Mouse (Mus musculus) intestine, embryonic 16.5 days (tissue): ENCODE data around the gene Rassf3. TPM values are rescaled to one million over a fixed set of nuclear protein-coding genes. Genes with fewer than 3 reads are reported as not detected.

Experiments
- ATAC-seq: fragments of 200-750 bp; cut with Nextera tagmentation; 2 replicates; pipeline ENCODE4 v1.8.0; 2017; ENCODE audit warnings: moderate TSS enrichment, moderate library complexity
- H3K27ac ChIP-seq: fragments of 300-500 bp; sonication (generic); 2 replicates; pipeline ENCODE4 v1.5.1; 2014; ENCODE audit warnings: mild to moderate bottlenecking, low read length
- H3K27me3 ChIP-seq: fragments of 300-500 bp; sonication (generic); replicated peaks from 2 replicates; pipeline ENCODE4 v1.6.1; 2014; ENCODE audit warnings: low read length, control low read depth, mixed read lengths; ENCODE audit not compliant: control insufficient read depth, insufficient read depth
- H3K36me3 ChIP-seq: fragments of 300-500 bp; sonication (generic); 2 replicates; pipeline ENCODE4 v1.6.1; 2014; ENCODE audit warnings: low read length, control low read depth; ENCODE audit not compliant: control insufficient read depth, insufficient read depth
- H3K4me1 ChIP-seq: fragments of 300-500 bp; sonication (generic); 2 replicates; pipeline ENCODE4 v1.6.1; 2014; ENCODE audit warnings: low read length, control low read depth, mixed read lengths; ENCODE audit not compliant: control insufficient read depth, insufficient read depth
- H3K4me2 ChIP-seq: fragments of 300-500 bp; sonication (generic); 2 replicates; pipeline ENCODE4 v1.6.1; 2014; ENCODE audit warnings: low read depth, low read length, control low read depth
- H3K4me3 ChIP-seq: fragments of 300-500 bp; sonication (generic); 2 replicates; pipeline ENCODE4 v1.5.1; 2014; ENCODE audit warnings: mild to moderate bottlenecking, low read length
- H3K9ac ChIP-seq: fragments of 300-500 bp; sonication (generic); 2 replicates; pipeline ENCODE4 v1.6.1; 2014; ENCODE audit warnings: low read depth, low read length
- H3K9me3 ChIP-seq: fragments of 300-500 bp; sonication (generic); 2 replicates; pipeline ENCODE4 v1.6.1; 2016; ENCODE audit warnings: low read length, control low read depth; ENCODE audit not compliant: control insufficient read depth
- WGBS: fragments of 180-500 bp; shearing (Covaris S2); extraction: QIAGEN DNeasy Blood & Tissue Kit; methylation state at CpG from one replicate; pipeline ENCODE4 v1.1.7; 2014; 5-methylcytosine and 5-hydroxymethylcytosine counted together
- polyA plus RNA-seq: library from polyadenylated mRNA; unstranded; fragments of >200 nt; fragmentation: Nextera tagmentation; extraction: Ambion mirVana; gene quantifications from 2 replicates; pipeline ENCODE4 v1.2.1, GENCODE M21; 2015

Rassf3 gene
- polyA plus RNA-seq, 1 experiment from 2014 or later = 15.7 TPM

- peaks cover 26% of the 10 kb centered on the region for H3K4me1 ChIP-seq
- 29% methylated on average over 8 of the region's 8 CpGs for WGBS
- ATAC-seq = no peak
- H3K4me3 ChIP-seq = peak overlapping the region; percentile 55
- peak overlapping the region; percentile 65; the same call in 1 of the 2 replicates for H3K9ac ChIP-seq
- no peaks in the 10 kb centered on the region for H3K27me3 ChIP-seq
- H3K9me3 ChIP-seq = no peaks in the 10 kb centered on the region
- peak overlapping the region; percentile 72 for H3K4me2 ChIP-seq
- peak overlapping the region; percentile 72 for H3K27ac ChIP-seq
- H3K36me3 ChIP-seq = no peaks in the 10 kb centered on the region
Observed at GRCm38 (mm10) chr10:121476968-121477337, 806 bp upstream of the Rassf3 start.

GRCm38 (mm10) chr10:121475672-121476146 is 438 bp downstream of the Rassf3 start:
- 0% methylated on average over 45 of the region's 45 CpGs for WGBS
- peak; percentile 77 for ATAC-seq
- no peaks in the 10 kb centered on the region for H3K27me3 ChIP-seq
- H3K36me3 ChIP-seq = no peaks in the 10 kb centered on the region
- H3K4me1 ChIP-seq = peaks cover 34% of the 10 kb centered on the region
- H3K9me3 ChIP-seq = no peaks in the 10 kb centered on the region
- peak overlapping the region; percentile 91 for H3K4me3 ChIP-seq
- H3K27ac ChIP-seq = peak overlapping the region; percentile 96
- H3K9ac ChIP-seq = peak overlapping the region; percentile 95
- peak overlapping the region; percentile 88 for H3K4me2 ChIP-seq

DNA sequence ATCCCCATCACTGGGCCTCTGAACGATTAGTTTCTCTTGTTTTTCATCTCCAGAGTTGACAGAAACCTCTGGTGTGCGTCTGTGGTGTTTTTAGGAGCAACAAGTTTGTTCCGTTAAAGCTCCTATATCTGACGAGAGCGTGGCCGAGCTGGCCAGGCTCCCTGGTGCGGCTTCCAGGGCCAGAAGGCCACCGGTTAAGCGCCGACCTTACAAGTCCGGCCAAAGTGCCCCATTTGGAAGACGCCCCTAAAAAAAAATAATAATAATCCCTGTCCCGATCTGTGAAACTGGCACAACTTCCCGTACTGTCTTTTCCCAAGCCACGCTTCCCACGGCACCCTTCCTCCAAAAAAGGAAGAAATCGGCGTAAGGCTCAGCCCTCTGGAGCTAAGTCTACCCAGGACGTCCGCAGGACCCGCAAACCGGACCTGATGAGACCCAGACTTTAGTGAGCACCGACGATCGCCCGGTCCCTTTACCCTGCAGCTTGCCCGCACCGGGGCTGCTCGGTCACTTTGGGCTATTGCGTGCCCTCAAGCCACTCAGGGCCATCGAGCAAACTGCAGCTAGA is 961 bp downstream of the Rassf3 start:
- WGBS = under 1% methylated on average over 31 of the region's 31 CpGs
- Histone ChIP-seq H3K4me1 (peaks cover 36% of the 10 kb centered on the region), H3K27me3 (no peaks in the 10 kb centered on the region), H3K4me3 (peak overlapping the region; percentile 91), H3K9me3 (no peaks in the 10 kb centered on the region), H3K27ac (peak overlapping the region; percentile 96), H3K9ac (peak overlapping the region; percentile 95), H3K4me2 (peak overlapping the region; percentile 88), H3K36me3 (no peaks in the 10 kb centered on the region)
- peak; percentile 3 for ATAC-seq

GRCm38 (mm10) chr10:121474288-121474687 is 1.9 kb downstream of the Rassf3 start:
- peak overlapping the region; percentile 95 for H3K9ac ChIP-seq
- H3K27me3 ChIP-seq = no peaks in the 10 kb centered on the region
- no peak for ATAC-seq
- WGBS = 20% methylated on average over 4 of the region's 4 CpGs
- H3K4me3 ChIP-seq = peak overlapping the region; percentile 91
- H3K4me2 ChIP-seq = peak overlapping the region; percentile 88
- peaks cover 44% of the 10 kb centered on the region for H3K4me1 ChIP-seq
- no peaks in the 10 kb centered on the region for H3K36me3 ChIP-seq
- no peaks in the 10 kb centered on the region for H3K9me3 ChIP-seq
- H3K27ac ChIP-seq = peak overlapping the region; percentile 96

GRCm38 (mm10) chr10:121473723-121474215 is 2.4 kb downstream of the Rassf3 start:
- Histone ChIP-seq H3K36me3 (no peaks in the 10 kb centered on the region), H3K27me3 (no peaks in the 10 kb centered on the region), H3K4me2 (peak overlapping the region; percentile 88), H3K27ac (peak overlapping the region; percentile 96), H3K4me1 (peaks cover 49% of the 10 kb centered on the region), H3K9me3 (no peaks in the 10 kb centered on the region), H3K9ac (peak overlapping the region; percentile 95), H3K4me3 (peak overlapping the region; percentile 91)
- 29% methylated on average over 12 of the region's 12 CpGs for WGBS
- ATAC-seq = peak; percentile 31

GRCm38 (mm10) chr10:121472593-121473217 is 3.4 kb downstream of the Rassf3 start:
- Histone ChIP-seq H3K4me1 (peaks cover 59% of the 10 kb centered on the region), H3K27ac (peak overlapping the region; percentile 96), H3K36me3 (no peaks in the 10 kb centered on the region), H3K9ac (peak overlapping the region; percentile 29; the same call in 1 of the 2 replicates), H3K4me3 (no peak overlapping the region; the same call in 1 of the 2 replicates), H3K27me3 (no peaks in the 10 kb centered on the region), H3K4me2 (peak overlapping the region; percentile 88), H3K9me3 (no peaks in the 10 kb centered on the region)
- no peak for ATAC-seq
- 76% methylated on average over 11 of the region's 11 CpGs for WGBS

GRCm38 (mm10) chr10:121471570-121472197 is 4.5 kb downstream of the Rassf3 start:
- H3K27me3 ChIP-seq = no peaks in the 10 kb centered on the region
- WGBS = 36% methylated on average over 8 of the region's 8 CpGs
- ATAC-seq = no peak
- no peaks in the 10 kb centered on the region for H3K9me3 ChIP-seq
- no peak overlapping the region for H3K4me2 ChIP-seq
- H3K9ac ChIP-seq = peak overlapping the region; percentile 42; the same call in 1 of the 2 replicates
- H3K4me3 ChIP-seq = no peak overlapping the region
- H3K4me1 ChIP-seq = peaks cover 67% of the 10 kb centered on the region
- peak overlapping the region; percentile 75 for H3K27ac ChIP-seq
- H3K36me3 ChIP-seq = no peaks in the 10 kb centered on the region

- ATAC-seq = no peak
- Histone ChIP-seq H3K27ac (no peak overlapping the region), H3K4me2 (no peak overlapping the region)
Observed at GRCm38 (mm10) chr10:121469625-121470024, 6.5 kb downstream of the Rassf3 start.

GRCm38 (mm10) chr10:121468985-121469384 is 7.2 kb downstream of the Rassf3 start:
- Histone ChIP-seq H3K4me2 (0 out of 2 replicates have a peak overlapping the region, but pooled peaks have one; percentile 9), H3K9ac (0 out of 2 replicates have a peak overlapping the region, but pooled peaks have one; percentile 10), H3K36me3 (no peaks in the 10 kb centered on the region), H3K27ac (no peak overlapping the region), H3K4me3 (no peak overlapping the region), H3K9me3 (no peaks in the 10 kb centered on the region), H3K4me1 (peaks cover 76% of the 10 kb centered on the region), H3K27me3 (no peaks in the 10 kb centered on the region)
- 26% methylated on average over 5 of the region's 5 CpGs for WGBS
- no peak for ATAC-seq

More at GRCm38 (mm10) chr10:121469625-121470024, 6.5 kb downstream of the Rassf3 start:
- 60% methylated on average over 3 of the region's 3 CpGs for WGBS
- no peak overlapping the region for H3K4me3 ChIP-seq
- no peaks in the 10 kb centered on the region for H3K36me3 ChIP-seq
- peaks cover 82% of the 10 kb centered on the region for H3K4me1 ChIP-seq
- H3K27me3 ChIP-seq = no peaks in the 10 kb centered on the region
- no peaks in the 10 kb centered on the region for H3K9me3 ChIP-seq
- no peak overlapping the region for H3K9ac ChIP-seq
